Mouse (Mus musculus) megakaryocyte, embryonic 14.5 days (primary cell): Measurements from ENCODE around the gene Polr2a. TPM values are rescaled to one million over a fixed set of nuclear protein-coding genes. Genes with fewer than 3 reads are reported as not detected.
"Not testable (repeated sequence)": the region's sequence is repeated elsewhere in the genome, so short reads cannot be mapped to it uniquely, and the experiment has no call there.

Experiments used
- H3K27me3 ChIP-seq: replicated peaks from 2 replicates; pipeline ENCODE3; 2012; ENCODE audit warnings: inconsistent platforms
- H3K36me3 ChIP-seq: replicated peaks from 2 replicates; pipeline ENCODE3; 2012; ENCODE audit warnings: low read length, inconsistent platforms, mixed read lengths
- H3K4me1 ChIP-seq: 2 replicates; pipeline ENCODE4 v1.6.1; 2012; ENCODE audit warnings: inconsistent platforms
- H3K4me3 ChIP-seq: replicated peaks from 2 replicates; pipeline ENCODE3; 2012; ENCODE audit warnings: moderate library complexity, mild to moderate bottlenecking, inconsistent platforms
- H3K9me3 ChIP-seq: 2 replicates; pipeline ENCODE4 v1.6.1; 2012; ENCODE audit warnings: inconsistent platforms
- FLI1 ChIP-seq: IDR thresholded peaks from 2 replicates; pipeline ENCODE4 v1.6.1; 2012; ENCODE audit warnings: low read length, inconsistent platforms, mixed read lengths
- GATA1 ChIP-seq: IDR thresholded peaks from 3 replicates; pipeline ENCODE4 v1.6.1; 2012; ENCODE audit warnings: mixed read lengths, low read length, inconsistent platforms, borderline replicate concordance
- polyA plus RNA-seq: library from polyadenylated mRNA; stranded (reverse); fragments of >175 nt; gene quantifications from 2 replicates; pipeline ENCODE4 v1.2.3, GENCODE M21; 2012; ENCODE audit warnings: low replicate concordance; ENCODE audit not compliant: insufficient read depth

Gene Polr2a
- polyA plus RNA-seq, 1 experiment, result 36.5 TPM

- no peaks in the 10 kb centered on the region for H3K9me3 ChIP-seq
- TF ChIP-seq GATA1 (no peak), FLI1 (no peak)
- H3K4me3 ChIP-seq, result no peak overlapping the region
- H3K27me3 ChIP-seq, result peaks cover 4% of the 10 kb centered on the region
- H3K36me3 ChIP-seq, result no peaks in the 10 kb centered on the region
- H3K4me1 ChIP-seq, result peaks cover 54% of the 10 kb centered on the region
Measured at GRCm38 (mm10) chr11:69707873-69708381, 50.5 kb downstream of the Polr2a start.

- TF ChIP-seq GATA1 (no peak), FLI1 (no peak)
- H3K4me1 ChIP-seq, result peaks cover 54% of the 10 kb centered on the region
- no peaks in the 10 kb centered on the region for H3K36me3 ChIP-seq
- no peaks in the 10 kb centered on the region for H3K9me3 ChIP-seq
- peaks cover 4% of the 10 kb centered on the region for H3K27me3 ChIP-seq
- H3K4me3 ChIP-seq, result no peak overlapping the region
Measured at GRCm38 (mm10) chr11:69707480-69707847, 51.0 kb downstream of the Polr2a start.

- Histone ChIP-seq H3K27me3 (peaks cover 4% of the 10 kb centered on the region), H3K4me1 (peaks cover 57% of the 10 kb centered on the region), H3K36me3 (no peaks in the 10 kb centered on the region), H3K4me3 (no peak overlapping the region), H3K9me3 (no peaks in the 10 kb centered on the region)
- no peak for TF ChIP-seq GATA1
- no peak for TF ChIP-seq FLI1
Measured at GRCm38 (mm10) chr11:69706775-69707479, 51.5 kb downstream of the Polr2a start.

- TF ChIP-seq FLI1, result no peak
- no peak for TF ChIP-seq GATA1
- Histone ChIP-seq H3K9me3 (no peaks in the 10 kb centered on the region), H3K4me1 (peaks cover 48% of the 10 kb centered on the region), H3K4me3 (no peak overlapping the region), H3K36me3 (no peaks in the 10 kb centered on the region), H3K27me3 (peaks cover 4% of the 10 kb centered on the region)
Measured at GRCm38 (mm10) chr11:69704613-69705010, 53.8 kb downstream of the Polr2a start.

- TF ChIP-seq FLI1 (no peak), GATA1 (no peak)
- H3K9me3 ChIP-seq, result no peaks in the 10 kb centered on the region
- H3K27me3 ChIP-seq, result peaks cover 4% of the 10 kb centered on the region
- no peak overlapping the region for H3K4me3 ChIP-seq
- no peaks in the 10 kb centered on the region for H3K36me3 ChIP-seq
- peaks cover 44% of the 10 kb centered on the region for H3K4me1 ChIP-seq
Measured at GRCm38 (mm10) chr11:69703814-69704612, 54.4 kb downstream of the Polr2a start.

- H3K27me3 ChIP-seq, H3K4me3 ChIP-seq, H3K9me3 ChIP-seq, H3K36me3 ChIP-seq: not testable (repeated sequence)
- H3K4me1 ChIP-seq, result peaks cover 39% of the 10 kb centered on the region
Measured at GRCm38 (mm10) chr11:69703381-69703780, 55.1 kb downstream of the Polr2a start.

GRCm38 (mm10) chr11:69702886-69703285 is 55.6 kb downstream of the Polr2a start:
- not testable (repeated sequence) for H3K36me3 ChIP-seq, H3K9me3 ChIP-seq, H3K27me3 ChIP-seq, H3K4me3 ChIP-seq
- H3K4me1 ChIP-seq, result peaks cover 39% of the 10 kb centered on the region

- peaks cover 41% of the 10 kb centered on the region for H3K4me1 ChIP-seq
- H3K27me3 ChIP-seq, result peaks cover 6% of the 10 kb centered on the region
- H3K36me3 ChIP-seq, result no peaks in the 10 kb centered on the region
- H3K4me3 ChIP-seq, result no peak overlapping the region
- TF ChIP-seq FLI1, result no peak
- TF ChIP-seq GATA1, result no peak
- H3K9me3 ChIP-seq, result peaks cover 5% of the 10 kb centered on the region
Measured at GRCm38 (mm10) chr11:69699595-69699994, 58.8 kb downstream of the Polr2a start.

- Histone ChIP-seq H3K4me3 (no peak overlapping the region), H3K4me1 (peaks cover 32% of the 10 kb centered on the region), H3K9me3 (peaks cover 5% of the 10 kb centered on the region), H3K27me3 (peaks cover 6% of the 10 kb centered on the region), H3K36me3 (no peaks in the 10 kb centered on the region)
- no peak for TF ChIP-seq FLI1
- TF ChIP-seq GATA1, result no peak
Measured at GRCm38 (mm10) chr11:69698574-69698973, 59.9 kb downstream of the Polr2a start.

- Histone ChIP-seq H3K4me1 (peaks cover 42% of the 10 kb centered on the region), H3K9me3 (peaks cover 5% of the 10 kb centered on the region), H3K27me3 (peaks cover 6% of the 10 kb centered on the region), H3K36me3 (no peaks in the 10 kb centered on the region), H3K4me3 (no peak overlapping the region)
- TF ChIP-seq FLI1, result no peak
- no peak for TF ChIP-seq GATA1
Measured at GRCm38 (mm10) chr11:69697396-69697795, 61.0 kb downstream of the Polr2a start.
